Comparison of ENCODE assay signal across 20 mouse cellular contexts in the genomic region with DNA sequence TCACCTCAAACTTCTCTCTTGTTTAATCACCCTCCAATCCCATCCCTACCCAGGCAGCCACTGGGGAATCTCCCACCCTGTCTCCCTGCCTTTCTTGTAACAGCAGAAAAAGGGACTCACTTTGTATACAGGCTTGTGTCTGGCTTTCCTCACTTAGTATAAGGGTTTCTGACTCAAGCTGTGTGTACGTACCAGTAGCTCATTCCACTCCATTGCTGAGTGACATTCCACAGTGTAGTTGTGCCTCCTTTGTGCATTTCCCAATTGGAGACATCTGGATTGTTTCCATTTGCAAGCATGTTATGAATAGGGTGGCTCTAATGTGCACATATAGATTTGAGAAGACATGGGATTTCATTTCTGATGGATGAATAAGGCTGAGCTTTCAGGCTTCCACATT. TPM values are rescaled to one million over a fixed set of nuclear protein-coding genes. Genes with fewer than 3 reads are reported as not detected.
A peak's percentile ranks its signal among the peaks of the same experiment; 100 is the strongest.
DNase-seq lines count a peak whose midpoint lies in the region; ATAC-seq and TF ChIP-seq lines count a peak whose summit lies in the region.
"Had no signal": no experiment of that assay in that cellular context is flagged by ENCODE, and none has a peak within 500 bp of the region (broad histone marks: within the 10 kb centered on the region; RNA-seq: fewer than 3 reads in every experiment).

No protein-coding gene starts in this region.

- no peaks in the 10 kb centered on the region for H3K9me3 ChIP-seq in embryonic facial prominence, embryonic 11.5 days (replicated peaks; ENCODE audit: control insufficient read depth, low read length)
- no peaks in the 10 kb centered on the region for H3K9me3 ChIP-seq in embryonic facial prominence, embryonic 10.5 days
- H3K9me3 ChIP-seq in lung, postnatal 0 days (ENCODE audit: low read length), result no peaks in the 10 kb centered on the region
- H3K9me3 ChIP-seq: G1E had no signal

- no peak; the same call in 1 of the 2 replicates for TF ChIP-seq EP300 in lung, postnatal 0 days (IDR thresholded peaks at IDR 0.05)

- WGBS in embryonic facial prominence, embryonic 11.5 days, result 39% methylated on average over 1 of the region's 1 CpGs
- 69% methylated on average over 1 of the region's 1 CpGs for WGBS in embryonic facial prominence, embryonic 10.5 days
- 43% methylated on average over 1 of the region's 1 CpGs for WGBS in lung, postnatal 0 days

- H3K4me3 ChIP-seq in embryonic facial prominence, embryonic 11.5 days (ENCODE audit: low read depth, low read length), result no peak overlapping the region
- no peak overlapping the region for H3K4me3 ChIP-seq in embryonic facial prominence, embryonic 10.5 days
- H3K4me3 ChIP-seq in lung, postnatal 0 days (ENCODE audit: low read depth, low read length), result no peak overlapping the region

- H3K36me3 ChIP-seq in embryonic facial prominence, embryonic 11.5 days (replicated peaks; ENCODE audit: control insufficient read depth, insufficient read depth, low read depth, low read length), result no peaks in the 10 kb centered on the region
- H3K36me3 ChIP-seq in embryonic facial prominence, embryonic 10.5 days (replicated peaks), result no peaks in the 10 kb centered on the region
- H3K36me3 ChIP-seq in lung, postnatal 0 days (ENCODE audit: insufficient read depth, low read length), result no peaks in the 10 kb centered on the region

- ATAC-seq in embryonic facial prominence, embryonic 11.5 days (replicated peaks; ENCODE audit: insufficient number of reproducible peaks, low FRiP score, low TSS enrichment, low read depth), result no peak
- ATAC-seq in lung, postnatal 0 days, result peak; percentile 66
- ATAC-seq: activated CD4-positive, CD25-positive, alpha-beta regulatory T cell, adult 4 months; CD4-positive, CD25-positive, alpha-beta regulatory T cell, adult 4 months; Patski had no signal

- H3K27me3 ChIP-seq in embryonic facial prominence, embryonic 11.5 days (ENCODE audit: control insufficient read depth, insufficient read depth, low read length), result no peaks in the 10 kb centered on the region
- H3K27me3 ChIP-seq in embryonic facial prominence, embryonic 10.5 days (replicated peaks; ENCODE audit: low read depth, poor library complexity, severe bottlenecking), result no peaks in the 10 kb centered on the region
- no peaks in the 10 kb centered on the region for H3K27me3 ChIP-seq in lung, postnatal 0 days (replicated peaks; ENCODE audit: insufficient read depth, low read length)
- H3K27me3 ChIP-seq: CH12.LX, Patski had no signal

- no peak for TF ChIP-seq CTCF in lung, postnatal 0 days (IDR thresholded peaks at IDR 0.05)

- H3K4me1 ChIP-seq in embryonic facial prominence, embryonic 11.5 days (ENCODE audit: control insufficient read depth, insufficient read depth, low read length), result no peaks in the 10 kb centered on the region
- H3K4me1 ChIP-seq in embryonic facial prominence, embryonic 10.5 days, result no peaks in the 10 kb centered on the region
- H3K4me1 ChIP-seq in lung, postnatal 0 days (ENCODE audit: insufficient read depth, low read depth, low read length), result no peaks in the 10 kb centered on the region

- H3K27ac ChIP-seq in embryonic facial prominence, embryonic 11.5 days (replicated peaks; ENCODE audit: low read depth, low read length), result no peak overlapping the region
- no peak overlapping the region for H3K27ac ChIP-seq in embryonic facial prominence, embryonic 10.5 days (replicated peaks)
- no peak overlapping the region for H3K27ac ChIP-seq in lung, postnatal 0 days (ENCODE audit: low read length)

- no peak overlapping the region for H3K9ac ChIP-seq in embryonic facial prominence, embryonic 11.5 days (replicated peaks; ENCODE audit: low read length)
- no peak overlapping the region for H3K9ac ChIP-seq in lung, postnatal 0 days (replicated peaks; ENCODE audit: low read depth)

- peak; percentile 20 for DNase-seq in embryonic facial prominence, embryonic 11.5 days (ENCODE audit: low spot score)
- no peak for DNase-seq in embryonic facial prominence, embryonic 10.5 days (ENCODE audit: low spot score)
- DNase-seq in lung, postnatal 0 days (ENCODE audit: low spot score), result peak; percentile 57
- no peak for DNase-seq in lung, postnatal 4 days
- DNase-seq: adrenal gland, adult 2 months; adrenal gland, postnatal 10 days; adrenal gland, postnatal 14 days; adrenal gland, postnatal 25 days; adrenal gland, postnatal 36 days; B cell, adult 2 months; cerebellum, adult 11 months; cerebellum, adult 11-12 months; cerebellum, adult 18-20 months had no signal

- H3K4me2 ChIP-seq in embryonic facial prominence, embryonic 11.5 days (ENCODE audit: low read depth, low read length), result no peak overlapping the region
- H3K4me2 ChIP-seq in lung, postnatal 0 days (replicated peaks; ENCODE audit: low read depth, low read length), result no peak overlapping the region

RNA-seq across cellular contexts. Expression of a gene that starts 23.0 kb away (rescaled TPM):
- polyA plus RNA-seq in embryonic facial prominence, embryonic 11.5 days (2014; fragmentation: Nextera tagmentation; extraction: Ambion mirVana), result 1.0 and 1.2 TPM in 2 replicates
- 0.68 and 1.0 TPM in 2 replicates for polyA plus RNA-seq in embryonic facial prominence, embryonic 10.5 days (2016; fragmentation: Nextera tagmentation; extraction: Ambion mirVana)
- polyA plus RNA-seq in lung, postnatal 0 days (2015; fragmentation: Nextera tagmentation; extraction: Ambion mirVana), result 8.6 and 8.7 TPM in 2 replicates

RNA-seq across cellular contexts. Expression of a gene that starts 31.8 kb away (rescaled TPM):
- polyA plus RNA-seq in embryonic facial prominence, embryonic 11.5 days (2014; fragmentation: Nextera tagmentation; extraction: Ambion mirVana), result not detected in 2 replicates
- polyA plus RNA-seq in embryonic facial prominence, embryonic 10.5 days (2016; fragmentation: Nextera tagmentation; extraction: Ambion mirVana), result not detected in 2 replicates
- not detected in 2 replicates for polyA plus RNA-seq in lung, postnatal 0 days (2015; fragmentation: Nextera tagmentation; extraction: Ambion mirVana)
- polyA plus RNA-seq: activated CD4-positive, CD25-positive, alpha-beta regulatory T cell, adult 4 months; adrenal gland, adult 2 months; brain, embryonic 14.5 days; C2C12; CD4-positive, CD25-positive, alpha-beta regulatory T cell, adult 4 months; G1E; Patski had no signal

Comparison
In these comparisons a context has a peak if more than half of its experiments do, and no peak if none do; other contexts are left out.
1. DNase-seq: peak in embryonic facial prominence, embryonic 11.5 days (single experiment) and lung, postnatal 0 days (single experiment); none in embryonic facial prominence, embryonic 10.5 days (single experiment) and lung, postnatal 4 days (0 of 2).